Mouse (Mus musculus) spleen, postnatal 0 days (tissue): ENCODE data around the gene Gm6351. TPM values are rescaled to one million over a fixed set of nuclear protein-coding genes. Genes with fewer than 3 reads are reported as not detected.

Source experiments
- polyA plus RNA-seq: library from polyadenylated mRNA; unstranded; fragments of >200 nt; fragmentation: Nextera tagmentation; extraction: Ambion mirVana; gene quantifications from 2 replicates; pipeline ENCODE4 v1.2.1, GENCODE M21; 2015

Gene Gm6351
- polyA plus RNA-seq: not detected in 2 replicates

GRCm38 (mm10) chr5:94076085-94076484, at the start of gene Gm6351:
Gm6351 (plus strand) TSS chr5:94076385.

GRCm38 (mm10) chr5:94070445-94070844, 5.7 kb upstream of the Gm6351 start, which contains the start of gene BC061212:
BC061212 (minus strand) TSS chr5:94070545.

Other genes starting within 250 kb of the Gm6351 start
- not detected in 2 replicates for gene Gm7792, start 232.6 kb upstream of the Gm6351 start, polyA plus RNA-seq
- gene Gm16429, start 147.3 kb upstream of the Gm6351 start, polyA plus RNA-seq: not detected in 2 replicates
- not detected in 2 replicates for gene BC061212, start 5.8 kb upstream of the Gm6351 start, polyA plus RNA-seq
- not detected in 2 replicates for gene Gm3106, start 141.6 kb downstream of the Gm6351 start, polyA plus RNA-seq
- gene A430089I19Rik, start 230.4 kb downstream of the Gm6351 start, polyA plus RNA-seq: not detected in 2 replicates
- not detected in 2 replicates for gene Gm6502, start 238.1 kb downstream of the Gm6351 start, polyA plus RNA-seq